Mouse (Mus musculus) midbrain, embryonic 15.5 days (tissue): ENCODE measurements at regions not wholly inside any gene's neighbourhood (a gene's known extent, or its start where the extent isn't known, plus 50 kb on each side); places are given as distances from the start of the nearest gene placed in this dataset.

ENCODE experiments used
- ATAC-seq: fragments of 200-750 bp; cut with Nextera tagmentation; replicated peaks from 2 replicates; pipeline ENCODE4 v1.8.0; 2017; ENCODE audit warnings: moderate TSS enrichment
- H3K27ac ChIP-seq: fragments of 300-500 bp; sonication (generic); 2 replicates; pipeline ENCODE4 v1.5.1; 2015; ENCODE audit warnings: mild to moderate bottlenecking, inconsistent platforms
- H3K27me3 ChIP-seq: fragments of 300-500 bp; sonication (generic); replicated peaks from 2 replicates; pipeline ENCODE4 v1.6.1; 2015; ENCODE audit warnings: inconsistent platforms
- H3K36me3 ChIP-seq: fragments of 300-500 bp; sonication (generic); replicated peaks from 2 replicates; pipeline ENCODE4 v1.6.1; 2015; ENCODE audit warnings: inconsistent platforms
- H3K4me1 ChIP-seq: fragments of 300-500 bp; sonication (generic); 2 replicates; pipeline ENCODE4 v1.6.1; 2015; ENCODE audit warnings: inconsistent platforms
- H3K4me2 ChIP-seq: fragments of 300-500 bp; sonication (generic); 2 replicates; pipeline ENCODE4 v1.6.1; 2015; ENCODE audit warnings: inconsistent platforms, mild to moderate bottlenecking, moderate library complexity
- H3K4me3 ChIP-seq: fragments of 300-500 bp; sonication (generic); 2 replicates; pipeline ENCODE4 v1.5.1; 2015; ENCODE audit warnings: mild to moderate bottlenecking, inconsistent platforms
- H3K9ac ChIP-seq: fragments of 300-500 bp; sonication (generic); 2 replicates; pipeline ENCODE4 v1.6.1; 2015; ENCODE audit warnings: mild to moderate bottlenecking, inconsistent platforms
- H3K9me3 ChIP-seq: fragments of 300-500 bp; sonication (generic); 2 replicates; pipeline ENCODE4 v1.6.1; 2016; ENCODE audit warnings: inconsistent platforms
- WGBS: fragments of 180-500 bp; shearing (Covaris S2); methylation state at CpG from one replicate; pipeline ENCODE4 v1.1.7; 2015; ENCODE audit warnings: mixed read lengths; 5-methylcytosine and 5-hydroxymethylcytosine counted together

GRCm38 (mm10) chr1:42629465-42630261 is 65.9 kb upstream of the Pou3f3 start:
- peaks cover 23% of the 10 kb centered on the region for H3K4me1 ChIP-seq
- H3K4me2 ChIP-seq = peak overlapping the region; percentile 4; the same call in 1 of the 2 replicates
- H3K27ac ChIP-seq = 0 out of 2 replicates have a peak overlapping the region, but pooled peaks have one; percentile 13
- H3K9ac ChIP-seq = no peak overlapping the region
- H3K27me3 ChIP-seq = no peaks in the 10 kb centered on the region
- WGBS = 24% methylated on average over 14 of the region's 14 CpGs
- no peaks in the 10 kb centered on the region for H3K36me3 ChIP-seq
- H3K9me3 ChIP-seq = no peaks in the 10 kb centered on the region
- H3K4me3 ChIP-seq = no peak overlapping the region
- peak; percentile 48; the same call in 1 of the 2 replicates for ATAC-seq

- no peak overlapping the region for H3K9ac ChIP-seq
- ATAC-seq = no peak
Measured at GRCm38 (mm10) chr1:42632286-42632685, 63.3 kb upstream of the Pou3f3 start.

GRCm38 (mm10) chr1:42636558-42636957 is 59.0 kb upstream of the Pou3f3 start:
- no peak for ATAC-seq
- 34% methylated on average over 5 of the region's 5 CpGs for WGBS

More at GRCm38 (mm10) chr1:42632286-42632685, 63.3 kb upstream of the Pou3f3 start:
- Histone ChIP-seq H3K4me2 (no peak overlapping the region), H3K27me3 (no peaks in the 10 kb centered on the region), H3K36me3 (no peaks in the 10 kb centered on the region), H3K9me3 (no peaks in the 10 kb centered on the region), H3K4me1 (peaks cover 14% of the 10 kb centered on the region), H3K4me3 (no peak overlapping the region), H3K27ac (no peak overlapping the region)

More at GRCm38 (mm10) chr1:42636558-42636957, 59.0 kb upstream of the Pou3f3 start:
- Histone ChIP-seq H3K4me2 (no peak overlapping the region), H3K36me3 (no peaks in the 10 kb centered on the region), H3K9ac (no peak overlapping the region), H3K27me3 (no peaks in the 10 kb centered on the region), H3K27ac (no peak overlapping the region), H3K4me1 (no peaks in the 10 kb centered on the region), H3K4me3 (no peak overlapping the region), H3K9me3 (no peaks in the 10 kb centered on the region)
